ENCODE assay signal across 9 mouse cellular contexts in the genomic region with DNA sequence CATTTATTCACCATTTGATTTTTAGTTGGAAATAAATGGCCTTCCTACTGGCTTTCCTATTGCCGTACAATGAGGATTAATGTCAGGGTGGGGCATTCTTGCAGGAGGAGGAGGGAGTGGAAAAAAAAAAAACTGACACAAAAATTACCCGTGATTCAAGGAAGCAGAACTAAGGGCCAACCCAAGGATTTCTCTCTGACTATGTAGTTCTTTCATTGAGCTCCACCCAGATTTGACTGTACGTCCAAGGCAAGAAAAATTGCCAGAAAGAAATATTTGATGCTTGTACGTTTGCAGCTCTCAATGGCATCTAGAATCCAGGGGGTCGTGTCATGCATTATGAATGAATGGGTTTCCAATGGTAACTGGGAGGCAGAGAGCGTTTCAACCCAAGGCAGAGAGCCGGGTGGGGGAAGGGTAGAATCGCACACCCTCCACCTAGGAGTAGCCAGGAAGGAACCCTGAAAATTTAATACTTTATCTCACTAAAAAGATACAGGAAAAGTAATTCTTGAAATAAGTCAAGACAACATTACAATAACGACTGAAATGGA. TPM values are rescaled to one million over a fixed set of nuclear protein-coding genes. Genes with fewer than 3 reads are reported as not detected.
DNase-seq lines count a peak whose midpoint lies in the region; ATAC-seq and TF ChIP-seq lines count a peak whose summit lies in the region.
"Had no signal": no experiment of that assay in that cellular context is flagged by ENCODE, and none has a peak within 500 bp of the region (broad histone marks: within the 10 kb centered on the region; RNA-seq: fewer than 3 reads in every experiment).

No protein-coding gene starts in this region.

- H3K27ac ChIP-seq in layer of hippocampus, adult 2 months = peak overlapping the region; percentile 89
- peak overlapping the region; percentile 88 for H3K27ac ChIP-seq in hindbrain, embryonic 16.5 days (ENCODE audit: low read depth, low read length)
- H3K27ac ChIP-seq in neural tube, embryonic 12.5 days = peak overlapping the region; percentile 72

- H3K4me1 ChIP-seq in hindbrain, embryonic 16.5 days (ENCODE audit: control insufficient read depth, insufficient read depth, low read depth, low read length) = peaks cover 44% of the 10 kb centered on the region
- H3K4me1 ChIP-seq in neural tube, embryonic 12.5 days = peaks cover 60% of the 10 kb centered on the region

- no peaks in the 10 kb centered on the region for H3K9me3 ChIP-seq in hindbrain, embryonic 16.5 days (ENCODE audit: control insufficient read depth, low read length)
- no peaks in the 10 kb centered on the region for H3K9me3 ChIP-seq in neural tube, embryonic 12.5 days

- H3K27me3 ChIP-seq in hindbrain, embryonic 16.5 days (replicated peaks; ENCODE audit: control insufficient read depth, insufficient read depth, low read length) = no peaks in the 10 kb centered on the region
- H3K27me3 ChIP-seq in neural tube, embryonic 12.5 days (replicated peaks) = no peaks in the 10 kb centered on the region

- peak overlapping the region; percentile 70 for H3K4me3 ChIP-seq in layer of hippocampus, adult 2 months
- H3K4me3 ChIP-seq in hindbrain, embryonic 16.5 days (ENCODE audit: low read length) = peak overlapping the region; percentile 55
- peak overlapping the region; percentile 42 for H3K4me3 ChIP-seq in neural tube, embryonic 12.5 days

- ATAC-seq in hindbrain, embryonic 16.5 days = peak; percentile 59
- peak; percentile 70 for ATAC-seq in neural tube, embryonic 12.5 days (ENCODE audit: low FRiP score, low read depth)

- no peaks in the 10 kb centered on the region for H3K36me3 ChIP-seq in hindbrain, embryonic 16.5 days (ENCODE audit: control insufficient read depth, insufficient read depth, low read length)
- peaks cover 3% of the 10 kb centered on the region; the same call in 1 of the 2 replicates for H3K36me3 ChIP-seq in neural tube, embryonic 12.5 days

- no peak for TF ChIP-seq CTCF in layer of hippocampus, adult 2 months (conservative IDR thresholded peaks at IDR 0.05)

- WGBS in hindbrain, embryonic 16.5 days = 2% methylated on average over 9 of the region's 9 CpGs
- WGBS in neural tube, embryonic 12.5 days = 2% methylated on average over 9 of the region's 9 CpGs

- peak overlapping the region; percentile 63 for H3K4me2 ChIP-seq in hindbrain, embryonic 16.5 days (ENCODE audit: low read length)
- H3K4me2 ChIP-seq in neural tube, embryonic 12.5 days (replicated peaks) = peak overlapping the region; percentile 65

- peak overlapping the region; percentile 66 for H3K9ac ChIP-seq in hindbrain, embryonic 16.5 days (ENCODE audit: low read depth, low read length)
- peak overlapping the region; percentile 60 for H3K9ac ChIP-seq in neural tube, embryonic 12.5 days

- DNase-seq in layer of hippocampus, adult 2 months (ENCODE audit: low spot score in 2 of 2) = no peak
- no peak for DNase-seq in layer of hippocampus, postnatal 10 days (ENCODE audit: low spot score in 2 of 2)
- peak; percentile 76 for DNase-seq in embryo, embryonic 10 days (ENCODE audit: low spot score)
- no peak for DNase-seq in adrenal gland, postnatal 4 days (ENCODE audit: low spot score in 2 of 2)
- DNase-seq in adipocyte (ENCODE audit: low spot score) = no peak
- no peak for DNase-seq in adrenal gland, postnatal 14 days

RNA-seq across cellular contexts. Expression of a gene that starts 45.9 kb away (rescaled TPM):
- total RNA-seq in layer of hippocampus, adult 2 months (2021) = not detected
- not detected for total RNA-seq in layer of hippocampus, postnatal 10 days (2021)
- polyA plus RNA-seq in hindbrain, embryonic 16.5 days (2015; fragmentation: Nextera tagmentation; extraction: Ambion mirVana) = 1.6 and 1.8 TPM in 2 replicates
- polyA plus RNA-seq in neural tube, embryonic 12.5 days (2016; fragmentation: Nextera tagmentation; extraction: Ambion mirVana) = 2.2 and 2.6 TPM in 2 replicates
- not detected for total RNA-seq in adrenal gland, postnatal 4 days (2021)
- total RNA-seq in adrenal gland, postnatal 14 days (2021) = 0.33 TPM in 1 of 2 replicates, not detected in the other
- total RNA-seq: liver, adult 2 months had no signal
- polyA plus RNA-seq: liver, adult 2 months had no signal
